Mouse (Mus musculus) cerebellum, adult 2 months (tissue): ENCODE results near the gene Cxcr2.

ENCODE experiments used
- CTCF ChIP-seq: fragments of 200-500 bp; IDR thresholded peaks from 2 replicates; pipeline ENCODE4 v1.5.1; 2011; ENCODE audit warnings: low read depth, mild to moderate bottlenecking, control low read depth, low read length, moderate library complexity, borderline replicate concordance; ENCODE audit not compliant: insufficient read depth
- POLR2A ChIP-seq: fragments of 200-500 bp; IDR thresholded peaks from 2 replicates; pipeline ENCODE4 v1.6.1; 2011; ENCODE audit warnings: low read length, control low read depth, borderline replicate concordance; ENCODE audit not compliant: insufficient read depth

GRCm38 (mm10) chr1:74195961-74196360, 42.2 kb downstream of the Cxcr2 start:
- TF ChIP-seq CTCF (peak; percentile 33; the same call in 1 of the 2 replicates), POLR2A (no peak)
